ENCODE assay signal across 8 mouse cellular contexts in the genomic region with DNA sequence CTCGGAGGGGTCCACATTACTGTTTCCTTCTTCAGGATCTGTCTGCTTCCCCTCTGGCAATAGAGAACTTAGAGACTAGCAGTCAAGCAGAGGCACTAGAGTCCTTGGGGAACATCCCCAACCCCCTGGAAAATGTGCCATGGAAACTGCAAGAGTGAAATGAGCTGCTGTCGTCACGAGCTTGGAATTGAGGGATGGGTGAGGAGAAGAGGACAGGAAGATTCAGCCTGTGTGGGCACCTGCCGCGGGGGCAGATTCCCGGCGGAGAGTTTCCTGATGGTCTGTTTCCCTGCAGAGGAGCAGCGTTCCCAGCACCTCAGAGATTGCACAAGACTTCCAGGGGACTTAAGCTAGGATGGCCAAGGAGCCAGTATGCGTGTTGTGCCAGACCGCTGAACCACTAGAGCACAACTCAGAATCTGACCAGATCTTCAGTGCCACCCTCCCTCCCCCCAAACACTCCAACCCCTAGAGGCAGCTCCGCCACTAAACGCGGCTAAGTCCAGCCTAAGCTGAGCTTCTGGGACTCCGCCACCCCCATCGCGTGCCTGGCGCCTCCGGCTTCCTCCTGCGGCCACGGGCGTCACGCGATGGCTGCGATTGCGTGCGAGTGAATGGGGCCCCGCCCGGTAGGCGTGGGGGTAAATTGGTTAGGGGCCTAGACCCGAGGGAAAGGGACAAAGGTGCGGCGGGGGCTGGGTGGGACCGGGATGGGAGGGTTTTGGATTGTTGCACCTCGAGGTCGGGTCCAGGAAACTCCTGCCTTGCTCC. TPM values are rescaled to one million over a fixed set of nuclear protein-coding genes. Genes with fewer than 3 reads are reported as not detected.
DNase-seq lines count a peak whose midpoint lies in the region; ATAC-seq lines count a peak whose summit lies in the region.

No protein-coding gene starts in this region.

- H3K4me2 ChIP-seq in embryonic facial prominence, embryonic 13.5 days, result peak overlapping the region; percentile 88
- H3K4me2 ChIP-seq in heart, embryonic 13.5 days, result peak overlapping the region; percentile 91
- H3K4me2 ChIP-seq in kidney, embryonic 16.5 days (replicated peaks; ENCODE audit: low read depth, low read length), result peak overlapping the region; percentile 98
- peak overlapping the region; percentile 68 for H3K4me2 ChIP-seq in liver, embryonic 13.5 days
- H3K4me2 ChIP-seq in stomach, embryonic 14.5 days (replicated peaks; ENCODE audit: low read depth, low read length), result peak overlapping the region; percentile 81

- DNase-seq in cerebellum, postnatal 14 days, result peak; percentile 39 to 52
- no peak for DNase-seq in cerebellum, adult 8-10 months
- no peak for DNase-seq in liver, embryonic 13.5 days

- ATAC-seq in embryonic facial prominence, embryonic 13.5 days (ENCODE audit: insufficient number of reproducible peaks, insufficient read depth, low FRiP score, low TSS enrichment, low read depth), result peak; percentile 76
- no peak; the same call in 1 of the 2 replicates for ATAC-seq in heart, embryonic 13.5 days (ENCODE audit: extremely low read depth, insufficient number of reproducible peaks, low FRiP score, low TSS enrichment)
- ATAC-seq in kidney, embryonic 16.5 days (ENCODE audit: low FRiP score, low TSS enrichment), result peak; percentile 82
- ATAC-seq in liver, embryonic 13.5 days (ENCODE audit: low read depth), result peak; percentile 61
- peak; percentile 72 for ATAC-seq in monocyte, adult 5-6 weeks (replicated peaks; ENCODE audit: insufficient number of reproducible peaks, low FRiP score, low TSS enrichment, poor library complexity, severe bottlenecking)
- ATAC-seq in stomach, embryonic 14.5 days (ENCODE audit: insufficient number of reproducible peaks, insufficient read depth, low FRiP score, low read depth), result peak; percentile 51; the same call in 1 of the 2 replicates

- no peaks in the 10 kb centered on the region for H3K27me3 ChIP-seq in embryonic facial prominence, embryonic 13.5 days
- H3K27me3 ChIP-seq in heart, embryonic 13.5 days (replicated peaks), result 0 out of 2 replicates have a peak, but pooled peaks cover 4% of the 10 kb centered on the region
- no peaks in the 10 kb centered on the region for H3K27me3 ChIP-seq in kidney, embryonic 16.5 days (ENCODE audit: insufficient read depth, low read length)
- H3K27me3 ChIP-seq in liver, embryonic 13.5 days, result peaks cover 24% of the 10 kb centered on the region
- no peaks in the 10 kb centered on the region for H3K27me3 ChIP-seq in stomach, embryonic 14.5 days (ENCODE audit: control insufficient read depth, insufficient read depth, low read length)

- no peaks in the 10 kb centered on the region for H3K36me3 ChIP-seq in embryonic facial prominence, embryonic 13.5 days
- H3K36me3 ChIP-seq in heart, embryonic 13.5 days, result no peaks in the 10 kb centered on the region
- H3K36me3 ChIP-seq in kidney, embryonic 16.5 days (ENCODE audit: insufficient read depth, low read length), result no peaks in the 10 kb centered on the region
- no peaks in the 10 kb centered on the region for H3K36me3 ChIP-seq in liver, embryonic 13.5 days
- H3K36me3 ChIP-seq in stomach, embryonic 14.5 days (ENCODE audit: control insufficient read depth, insufficient read depth, low read length), result no peaks in the 10 kb centered on the region

- H3K9me3 ChIP-seq in embryonic facial prominence, embryonic 13.5 days, result no peaks in the 10 kb centered on the region
- H3K9me3 ChIP-seq in heart, embryonic 13.5 days, result no peaks in the 10 kb centered on the region
- no peaks in the 10 kb centered on the region for H3K9me3 ChIP-seq in kidney, embryonic 16.5 days (ENCODE audit: low read length)
- no peaks in the 10 kb centered on the region for H3K9me3 ChIP-seq in liver, embryonic 13.5 days (replicated peaks)
- H3K9me3 ChIP-seq in stomach, embryonic 14.5 days (ENCODE audit: control insufficient read depth, low read depth, low read length), result no peaks in the 10 kb centered on the region

- H3K27ac ChIP-seq in embryonic facial prominence, embryonic 13.5 days, result no peak overlapping the region
- H3K27ac ChIP-seq in heart, embryonic 13.5 days (replicated peaks), result no peak overlapping the region
- no peak overlapping the region for H3K27ac ChIP-seq in kidney, embryonic 16.5 days (ENCODE audit: low read length)
- 0 out of 2 replicates have a peak overlapping the region, but pooled peaks have one; percentile 16 for H3K27ac ChIP-seq in liver, embryonic 13.5 days
- no peak overlapping the region for H3K27ac ChIP-seq in stomach, embryonic 14.5 days (ENCODE audit: low read length)

- 2% methylated on average over 35 of the region's 35 CpGs for WGBS in embryonic facial prominence, embryonic 13.5 days
- WGBS in heart, embryonic 13.5 days, result 3% methylated on average over 35 of the region's 35 CpGs
- 5% methylated on average over 35 of the region's 35 CpGs for WGBS in kidney, embryonic 16.5 days
- WGBS in liver, embryonic 13.5 days (ENCODE audit: insufficient replicate concordance), result 4% methylated on average over 35 of the region's 35 CpGs
- WGBS in stomach, embryonic 14.5 days, result 3% methylated on average over 35 of the region's 35 CpGs

- peak overlapping the region; percentile 55 for H3K4me3 ChIP-seq in embryonic facial prominence, embryonic 13.5 days
- H3K4me3 ChIP-seq in heart, embryonic 13.5 days, result peak overlapping the region; percentile 62
- peak overlapping the region; percentile 56 for H3K4me3 ChIP-seq in kidney, embryonic 16.5 days (ENCODE audit: low read length)
- H3K4me3 ChIP-seq in liver, embryonic 13.5 days (replicated peaks), result peak overlapping the region; percentile 51
- peak overlapping the region; percentile 48 for H3K4me3 ChIP-seq in stomach, embryonic 14.5 days (ENCODE audit: low read depth, low read length)

- peak overlapping the region; percentile 82 for H3K9ac ChIP-seq in embryonic facial prominence, embryonic 13.5 days
- H3K9ac ChIP-seq in heart, embryonic 13.5 days, result peak overlapping the region; percentile 83
- H3K9ac ChIP-seq in kidney, embryonic 16.5 days (replicated peaks; ENCODE audit: low read length), result peak overlapping the region; percentile 75
- peak overlapping the region; percentile 38 for H3K9ac ChIP-seq in liver, embryonic 13.5 days
- peak overlapping the region; percentile 46 for H3K9ac ChIP-seq in stomach, embryonic 14.5 days (replicated peaks; ENCODE audit: low read depth, low read length)

- peaks cover 8% of the 10 kb centered on the region for H3K4me1 ChIP-seq in embryonic facial prominence, embryonic 13.5 days
- H3K4me1 ChIP-seq in heart, embryonic 13.5 days, result peaks cover 7% of the 10 kb centered on the region
- peaks cover 12% of the 10 kb centered on the region; the same call in 1 of the 2 replicates for H3K4me1 ChIP-seq in kidney, embryonic 16.5 days (ENCODE audit: insufficient read depth, low read length)
- H3K4me1 ChIP-seq in liver, embryonic 13.5 days (replicated peaks), result peaks cover 8% of the 10 kb centered on the region; the same call in 1 of the 2 replicates
- H3K4me1 ChIP-seq in stomach, embryonic 14.5 days (ENCODE audit: control insufficient read depth, insufficient read depth, low read length), result no peaks in the 10 kb centered on the region

RNA-seq across cellular contexts. Expression of a gene that starts 32.5 kb away (rescaled TPM):
- 1.9 and 2.1 TPM in 2 replicates for polyA plus RNA-seq in embryonic facial prominence, embryonic 13.5 days (2015; fragmentation: Nextera tagmentation; extraction: Ambion mirVana)
- 0.51 and 0.61 TPM in 2 replicates for polyA plus RNA-seq in heart, embryonic 13.5 days (2015; fragmentation: Nextera tagmentation; extraction: Ambion mirVana)
- polyA plus RNA-seq in kidney, embryonic 16.5 days (2015; fragmentation: Nextera tagmentation; extraction: Ambion mirVana), result 0.46 and 0.55 TPM in 2 replicates
- polyA plus RNA-seq in liver, embryonic 13.5 days (2015; fragmentation: Nextera tagmentation; extraction: Ambion mirVana), result 0.13 TPM in 1 of 2 replicates, not detected in the other
- total RNA-seq in monocyte, adult 5-6 weeks (2017), result 0.48 to 0.85 TPM (median 0.49 TPM) in 3 replicates
- polyA plus RNA-seq in stomach, embryonic 14.5 days (2014; fragmentation: Nextera tagmentation; extraction: Ambion mirVana), result 0.41 and 0.54 TPM in 2 replicates

RNA-seq across cellular contexts. Expression of a gene that starts 51.1 kb away (rescaled TPM):
- 76.9 and 91.6 TPM in 2 replicates for polyA plus RNA-seq in embryonic facial prominence, embryonic 13.5 days (2015; fragmentation: Nextera tagmentation; extraction: Ambion mirVana)
- polyA plus RNA-seq in heart, embryonic 13.5 days (2015; fragmentation: Nextera tagmentation; extraction: Ambion mirVana), result 46.9 and 56.7 TPM in 2 replicates
- 68.1 and 70.0 TPM in 2 replicates for polyA plus RNA-seq in kidney, embryonic 16.5 days (2015; fragmentation: Nextera tagmentation; extraction: Ambion mirVana)
- 33.3 and 35.7 TPM in 2 replicates for polyA plus RNA-seq in liver, embryonic 13.5 days (2015; fragmentation: Nextera tagmentation; extraction: Ambion mirVana)
- total RNA-seq in monocyte, adult 5-6 weeks (2017), result 62.8 to 81.6 TPM (median 63.1 TPM) in 3 replicates
- polyA plus RNA-seq in stomach, embryonic 14.5 days (2014; fragmentation: Nextera tagmentation; extraction: Ambion mirVana), result 82.1 and 86.8 TPM in 2 replicates

RNA-seq across cellular contexts. Expression of a gene that starts 57.7 kb away (rescaled TPM):
- 150 and 159 TPM in 2 replicates for polyA plus RNA-seq in embryonic facial prominence, embryonic 13.5 days (2015; fragmentation: Nextera tagmentation; extraction: Ambion mirVana)
- 82.5 and 102 TPM in 2 replicates for polyA plus RNA-seq in heart, embryonic 13.5 days (2015; fragmentation: Nextera tagmentation; extraction: Ambion mirVana)
- polyA plus RNA-seq in kidney, embryonic 16.5 days (2015; fragmentation: Nextera tagmentation; extraction: Ambion mirVana), result 166 and 172 TPM in 2 replicates
- polyA plus RNA-seq in liver, embryonic 13.5 days (2015; fragmentation: Nextera tagmentation; extraction: Ambion mirVana), result 86.2 and 89.7 TPM in 2 replicates
- 116 to 130 TPM (median 125 TPM) in 3 replicates for total RNA-seq in monocyte, adult 5-6 weeks (2017)
- polyA plus RNA-seq in stomach, embryonic 14.5 days (2014; fragmentation: Nextera tagmentation; extraction: Ambion mirVana), result 157 and 174 TPM in 2 replicates

Comparison
In these comparisons a context has a peak if more than half of its experiments do, and no peak if none do; other contexts are left out.
1. DNase-seq: peak in cerebellum, postnatal 14 days (2 of 2); none in cerebellum, adult 8-10 months (single experiment) and liver, embryonic 13.5 days (single experiment).
2. Peak in every context shown above with its lines, with median percentiles within 50 percentile points of each other: H3K4me2 ChIP-seq, H3K4me3 ChIP-seq and H3K9ac ChIP-seq.